In genomic region chr19:34718478-34718877, GRCm38 (mm10) we compare ENCODE assay signal across 27 mouse cellular contexts. TPM values are rescaled to one million over a fixed set of nuclear protein-coding genes. Genes with fewer than 3 reads are reported as not detected.
DNase-seq lines count a peak whose midpoint lies in the region; ATAC-seq and TF ChIP-seq lines count a peak whose summit lies in the region.
"Had no signal": no experiment of that assay in that cellular context is flagged by ENCODE, and none has a peak within 500 bp of the region (broad histone marks: within the 10 kb centered on the region; RNA-seq: fewer than 3 reads in every experiment).

No protein-coding gene starts in this region.

- DNase-seq in heart, adult 11 months: peak; percentile 89
- DNase-seq in lung, postnatal 0 days (ENCODE audit: low spot score): no peak
- DNase-seq in lung, adult 2 months: no peak
- DNase-seq in kidney, postnatal 36 days: peak; percentile 32 to 77
- DNase-seq in layer of hippocampus, adult 9-10 months (ENCODE audit: low spot score): no peak
- no peak for DNase-seq in midbrain, embryonic 10.5 days (ENCODE audit: low spot score)
- DNase-seq: cerebellum, adult 2 months; cerebellum, postnatal 14 days; gastrocnemius, postnatal 14 days; heart, postnatal 4 days; lung, adult 18-20 months; lung, postnatal 14 days; right cerebral cortex, adult 18-20 months; spleen, adult 18-20 months; thymus, adult 2 months; thymus, postnatal 36 days had no signal

- H3K4me1 ChIP-seq in heart, embryonic 11.5 days (ENCODE audit: control insufficient read depth, insufficient read depth, low read length): 0 out of 2 replicates have a peak, but pooled peaks cover 2% of the 10 kb centered on the region
- peaks cover 9% of the 10 kb centered on the region; the same call in 1 of the 2 replicates for H3K4me1 ChIP-seq in lung, postnatal 0 days (ENCODE audit: insufficient read depth, low read depth, low read length)
- peaks cover 4% of the 10 kb centered on the region for H3K4me1 ChIP-seq in lung, adult 2 months (ENCODE audit: control insufficient read depth, insufficient read depth, low read length)
- peaks cover 4% of the 10 kb centered on the region for H3K4me1 ChIP-seq in kidney, embryonic 16.5 days (ENCODE audit: insufficient read depth, low read length)
- H3K4me1 ChIP-seq in midbrain, embryonic 10.5 days: no peaks in the 10 kb centered on the region
- H3K4me1 ChIP-seq: embryonic facial prominence, embryonic 10.5 days; embryonic facial prominence, embryonic 15.5 days; forebrain, embryonic 12.5 days; hindbrain, embryonic 13.5 days; midbrain, embryonic 15.5 days had no signal

- H3K4me2 ChIP-seq in heart, embryonic 11.5 days: no peak overlapping the region
- H3K4me2 ChIP-seq in lung, postnatal 0 days (replicated peaks; ENCODE audit: low read depth, low read length): no peak overlapping the region
- no peak overlapping the region for H3K4me2 ChIP-seq in kidney, embryonic 16.5 days (replicated peaks; ENCODE audit: low read depth, low read length)
- H3K4me2 ChIP-seq: embryonic facial prominence, embryonic 15.5 days; forebrain, embryonic 12.5 days; heart, embryonic 12.5 days; hindbrain, embryonic 13.5 days; liver, embryonic 11.5 days; midbrain, embryonic 15.5 days had no signal

- H3K36me3 ChIP-seq in heart, embryonic 11.5 days (ENCODE audit: control insufficient read depth, insufficient read depth, low read length): no peaks in the 10 kb centered on the region
- no peaks in the 10 kb centered on the region for H3K36me3 ChIP-seq in lung, postnatal 0 days (ENCODE audit: insufficient read depth, low read length)
- H3K36me3 ChIP-seq in kidney, embryonic 16.5 days (ENCODE audit: insufficient read depth, low read length): no peaks in the 10 kb centered on the region
- H3K36me3 ChIP-seq in midbrain, embryonic 10.5 days: no peaks in the 10 kb centered on the region
- H3K36me3 ChIP-seq: embryonic facial prominence, embryonic 10.5 days; embryonic facial prominence, embryonic 15.5 days; forebrain, embryonic 12.5 days; G1E; heart, embryonic 12.5 days; hindbrain, embryonic 13.5 days; midbrain, embryonic 15.5 days had no signal

- H3K9ac ChIP-seq in heart, embryonic 11.5 days (ENCODE audit: low read depth, low read length): no peak overlapping the region
- H3K9ac ChIP-seq in lung, postnatal 0 days (replicated peaks; ENCODE audit: low read depth): no peak overlapping the region
- no peak overlapping the region for H3K9ac ChIP-seq in kidney, embryonic 16.5 days (replicated peaks; ENCODE audit: low read length)
- H3K9ac ChIP-seq: embryonic facial prominence, embryonic 15.5 days; forebrain, embryonic 12.5 days; heart, embryonic 12.5 days; hindbrain, embryonic 13.5 days; midbrain, embryonic 15.5 days had no signal

- no peak overlapping the region for H3K27ac ChIP-seq in heart, embryonic 11.5 days (ENCODE audit: low read depth, low read length)
- no peak overlapping the region for H3K27ac ChIP-seq in lung, postnatal 0 days (ENCODE audit: low read length)
- H3K27ac ChIP-seq in kidney, embryonic 16.5 days (ENCODE audit: low read length): peak overlapping the region; percentile 48; the same call in 1 of the 2 replicates
- H3K27ac ChIP-seq in midbrain, embryonic 10.5 days (replicated peaks): no peak overlapping the region
- H3K27ac ChIP-seq: embryonic facial prominence, embryonic 10.5 days; embryonic facial prominence, embryonic 15.5 days; forebrain, embryonic 12.5 days; hindbrain, embryonic 13.5 days; midbrain, embryonic 15.5 days had no signal

- no peak for TF ChIP-seq CTCF in lung, postnatal 0 days (IDR thresholded peaks at IDR 0.05)
- TF ChIP-seq CTCF in lung, adult 2 months (IDR thresholded peaks at IDR 0.05; ENCODE audit: insufficient read depth, low read length): no peak

- no peak for TF ChIP-seq EP300 in lung, postnatal 0 days (IDR thresholded peaks at IDR 0.05)

- no peaks in the 10 kb centered on the region for H3K9me3 ChIP-seq in heart, embryonic 11.5 days (replicated peaks; ENCODE audit: control insufficient read depth, low read length)
- no peaks in the 10 kb centered on the region for H3K9me3 ChIP-seq in lung, postnatal 0 days (ENCODE audit: low read length)
- no peaks in the 10 kb centered on the region for H3K9me3 ChIP-seq in kidney, embryonic 16.5 days (ENCODE audit: low read length)
- no peaks in the 10 kb centered on the region for H3K9me3 ChIP-seq in midbrain, embryonic 10.5 days (replicated peaks)
- H3K9me3 ChIP-seq: embryonic facial prominence, embryonic 10.5 days; embryonic facial prominence, embryonic 15.5 days; forebrain, embryonic 12.5 days; G1E; heart, embryonic 12.5 days; hindbrain, embryonic 13.5 days; midbrain, embryonic 15.5 days had no signal

- 32% methylated on average over 2 of the region's 2 CpGs for WGBS in heart, embryonic 11.5 days (ENCODE audit: insufficient replicate concordance)
- WGBS in lung, postnatal 0 days: 33% methylated on average over 2 of the region's 2 CpGs
- WGBS in lung, adult 2 months: 53% methylated on average over 2 of the region's 2 CpGs
- WGBS in kidney, embryonic 16.5 days: 41% methylated on average over 2 of the region's 2 CpGs
- 67% methylated on average over 2 of the region's 2 CpGs for WGBS in midbrain, embryonic 10.5 days

- H3K4me3 ChIP-seq in heart, embryonic 11.5 days (ENCODE audit: low read depth, low read length): no peak overlapping the region
- H3K4me3 ChIP-seq in lung, postnatal 0 days (ENCODE audit: low read depth, low read length): no peak overlapping the region
- no peak overlapping the region for H3K4me3 ChIP-seq in lung, adult 2 months (replicated peaks; ENCODE audit: extremely low read depth, low read depth, low read length)
- no peak overlapping the region for H3K4me3 ChIP-seq in kidney, embryonic 16.5 days (ENCODE audit: low read length)
- H3K4me3 ChIP-seq in midbrain, embryonic 10.5 days: no peak overlapping the region
- H3K4me3 ChIP-seq: embryonic facial prominence, embryonic 10.5 days; embryonic facial prominence, embryonic 15.5 days; forebrain, embryonic 12.5 days; heart, embryonic 12.5 days; hindbrain, embryonic 13.5 days; midbrain, embryonic 15.5 days had no signal

- no peak for ATAC-seq in heart, embryonic 11.5 days (replicated peaks; ENCODE audit: insufficient number of reproducible peaks, low FRiP score, low TSS enrichment)
- ATAC-seq in lung, postnatal 0 days: 0 out of 2 replicates have a peak, but pooled peaks have one; percentile 3
- ATAC-seq in kidney, embryonic 16.5 days (ENCODE audit: low FRiP score, low TSS enrichment): peak; percentile 46; the same call in 1 of the 2 replicates
- ATAC-seq: intestine, postnatal 0 days; midbrain, embryonic 15.5 days had no signal

- H3K27me3 ChIP-seq in heart, embryonic 11.5 days (ENCODE audit: control insufficient read depth, insufficient read depth, low read length): no peaks in the 10 kb centered on the region
- no peaks in the 10 kb centered on the region for H3K27me3 ChIP-seq in lung, postnatal 0 days (replicated peaks; ENCODE audit: insufficient read depth, low read length)
- H3K27me3 ChIP-seq in kidney, embryonic 16.5 days (ENCODE audit: insufficient read depth, low read length): no peaks in the 10 kb centered on the region
- no peaks in the 10 kb centered on the region for H3K27me3 ChIP-seq in midbrain, embryonic 10.5 days (ENCODE audit: low read depth, poor library complexity, severe bottlenecking)
- H3K27me3 ChIP-seq: embryonic facial prominence, embryonic 15.5 days; forebrain, embryonic 12.5 days; heart, embryonic 12.5 days; hindbrain, embryonic 13.5 days; midbrain, embryonic 15.5 days had no signal

- no peak for TF ChIP-seq POLR2A in lung, adult 2 months (IDR thresholded peaks at IDR 0.05; ENCODE audit: borderline replicate concordance, extremely low read depth, low read depth, low read length)

RNA-seq across cellular contexts. Expression of gene Slc16a12, which starts 28.6 kb away (rescaled TPM):
- polyA plus RNA-seq in heart, embryonic 11.5 days (2014; fragmentation: Nextera tagmentation; extraction: Ambion mirVana): 37.2 and 41.1 TPM in 2 replicates
- 8.4 and 9.4 TPM in 2 replicates for polyA plus RNA-seq in lung, postnatal 0 days (2015; fragmentation: Nextera tagmentation; extraction: Ambion mirVana)
- polyA plus RNA-seq in lung, adult 2 months (2012; rRNA removed): 2.9 and 3.8 TPM in 2 replicates
- 17.9 and 19.1 TPM in 2 replicates for polyA plus RNA-seq in kidney, embryonic 16.5 days (2015; fragmentation: Nextera tagmentation; extraction: Ambion mirVana)
- 1.5 and 2.4 TPM in 2 replicates for polyA plus RNA-seq in midbrain, embryonic 10.5 days (2016; fragmentation: Nextera tagmentation; extraction: Ambion mirVana)
- polyA plus RNA-seq: G1E had no signal

Comparison
In these comparisons a context has a peak if more than half of its experiments do, and no peak if none do; other contexts are left out.
1. DNase-seq: peak in heart, adult 11 months (single experiment) and kidney, postnatal 36 days (2 of 2); none in lung, postnatal 0 days (single experiment), lung, adult 2 months (single experiment), layer of hippocampus, adult 9-10 months (single experiment) and midbrain, embryonic 10.5 days (single experiment).